Mouse (Mus musculus) lung, postnatal 14 days (tissue): Measurements from ENCODE around the gene Plcb4.

ENCODE experiments used
- DNase-seq: peaks from one replicate; pipeline ENCODE4 v3.0.0; 2021

Gene Plcb4

GRCm38 (mm10) chr2:136051688-136052289, 393.0 kb downstream of the Plcb4 start, which contains the start of gene Lamp5:
Lamp5 (plus strand) TSS chr2:136052239.
- DNase-seq: no peak

DNA sequence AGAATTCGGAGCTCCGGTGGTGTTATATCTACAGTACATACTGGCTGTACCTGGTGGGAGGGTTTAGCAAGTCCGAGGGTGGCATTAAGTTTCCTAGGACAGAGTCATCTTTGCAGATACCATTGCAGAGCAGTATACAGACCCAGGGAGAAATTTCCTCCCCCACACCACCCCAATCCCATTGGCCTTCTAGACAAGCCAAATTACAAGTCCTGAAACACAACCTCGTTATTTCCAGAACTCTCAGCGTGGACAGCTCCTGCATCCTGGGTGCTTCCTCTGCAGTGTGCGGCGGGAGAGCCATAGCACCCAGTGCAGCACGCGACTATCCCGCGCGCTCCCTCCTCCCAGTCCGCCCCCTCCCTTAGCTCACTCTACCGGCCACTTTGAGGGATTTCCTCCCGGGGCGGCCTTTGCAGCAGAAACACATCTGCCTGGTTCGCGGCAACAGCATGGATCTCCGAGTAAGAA, 399.1 kb downstream of the Plcb4 start:
- DNase-seq: no peak

GRCm38 (mm10) chr2:136058398-136058797, 399.6 kb downstream of the Plcb4 start:
- no peak for DNase-seq

GRCm38 (mm10) chr2:136059029-136059669, 400.3 kb downstream of the Plcb4 start:
- DNase-seq: no peak
